Mouse (Mus musculus): ENCODE measurements around the gene Sorbs2.
A peak's percentile ranks its signal among the peaks of the same experiment; 100 is the strongest.
"Not testable (repeated sequence)": the region's sequence is repeated elsewhere in the genome, so short reads cannot be mapped to it uniquely, and the experiment has no call there.

The Sorbs2 gene

GRCm38 (mm10) chr8:45844097-45844885 is 336.7 kb downstream of the Sorbs2 start:
- DNase-seq (ENCODE audit: low read depth, low spot score): no peak

GRCm38 (mm10) chr8:45844911-45845481 is 337.4 kb downstream of the Sorbs2 start:
- no peak for DNase-seq (ENCODE audit: low read depth, low spot score)

GRCm38 (mm10) chr8:45845906-45846305 is 338.3 kb downstream of the Sorbs2 start:
- DNase-seq (ENCODE audit: low read depth, low spot score): no peak

- DNase-seq (ENCODE audit: low read depth, low spot score): no peak
These were observed 347.5 kb downstream of the Sorbs2 start for GRCm38 (mm10) chr8:45855118-45855517.

GRCm38 (mm10) chr8:45857734-45858133 is 350.1 kb downstream of the Sorbs2 start:
- peak; percentile 57 for DNase-seq (ENCODE audit: low read depth, low spot score)

GRCm38 (mm10) chr8:45858391-45858790 is 350.8 kb downstream of the Sorbs2 start:
- peak; percentile 76 for DNase-seq (ENCODE audit: low read depth, low spot score)

- not testable (repeated sequence) for DNase-seq (ENCODE audit: low read depth, low spot score)
These were observed 364.0 kb downstream of the Sorbs2 start for GRCm38 (mm10) chr8:45871587-45871986.

- peak; percentile 60 for DNase-seq (ENCODE audit: low read depth, low spot score)
These were observed 364.5 kb downstream of the Sorbs2 start for GRCm38 (mm10) chr8:45872077-45872476.

GRCm38 (mm10) chr8:45874945-45875626 is 367.5 kb downstream of the Sorbs2 start:
- DNase-seq (ENCODE audit: low read depth, low spot score): no peak

- no peak for DNase-seq (ENCODE audit: low read depth, low spot score)
These were observed 368.8 kb downstream of the Sorbs2 start for GRCm38 (mm10) chr8:45876397-45876796.
